Mouse (Mus musculus) forebrain, postnatal 0 days (tissue): Measurements from ENCODE around the gene Ablim2. TPM values are rescaled to one million over a fixed set of nuclear protein-coding genes. Genes with fewer than 3 reads are reported as not detected.

Experiments
- ATAC-seq: fragments of 200-750 bp; cut with Nextera tagmentation; 2 replicates; pipeline ENCODE4 v1.8.0; 2017; ENCODE audit warnings: mild to moderate bottlenecking, moderate library complexity
- DNase-seq: peaks from one replicate; pipeline ENCODE4 v3.0.0-alpha.2; 2015
- H3K27ac ChIP-seq: fragments of 300-500 bp; sonication (generic); 2 replicates; pipeline ENCODE4 v1.5.1; 2014; ENCODE audit warnings: low read depth, mild to moderate bottlenecking, antibody characterized with exemption, low read length, moderate library complexity, mixed read lengths
- H3K27me3 ChIP-seq: fragments of 300-500 bp; sonication (generic); 2 replicates; pipeline ENCODE4 v1.6.1; 2014; ENCODE audit warnings: mild to moderate bottlenecking, low read length, mixed read lengths; ENCODE audit not compliant: insufficient read depth
- H3K36me3 ChIP-seq: fragments of 300-500 bp; sonication (generic); 2 replicates; pipeline ENCODE4 v1.6.1; 2014; ENCODE audit warnings: mild to moderate bottlenecking, moderate library complexity; ENCODE audit not compliant: insufficient read depth
- H3K4me1 ChIP-seq: fragments of 300-500 bp; sonication (generic); 2 replicates; pipeline ENCODE4 v1.6.1; 2014; ENCODE audit warnings: antibody characterized with exemption; ENCODE audit not compliant: insufficient read depth
- H3K4me2 ChIP-seq: fragments of 300-500 bp; sonication (generic); 2 replicates; pipeline ENCODE4 v1.6.1; 2014; ENCODE audit warnings: low read depth, mild to moderate bottlenecking, moderate library complexity
- H3K4me3 ChIP-seq: fragments of 300-500 bp; sonication (generic); 2 replicates; pipeline ENCODE4 v1.5.1; 2014; ENCODE audit warnings: low read depth, low read length, mixed read lengths
- H3K9ac ChIP-seq: fragments of 300-500 bp; sonication (generic); 2 replicates; pipeline ENCODE4 v1.6.1; 2014; ENCODE audit warnings: mild to moderate bottlenecking
- H3K9me3 ChIP-seq: fragments of 300-500 bp; sonication (generic); 2 replicates; pipeline ENCODE4 v1.6.1; 2016; ENCODE audit warnings: low read length
- CTCF ChIP-seq: sonication (generic); IDR thresholded peaks from 2 replicates; pipeline ENCODE4 v1.5.1; 2016; ENCODE audit warnings: antibody characterized with exemption, control low read depth, low read depth
- WGBS: fragments of 180-500 bp; shearing (Covaris S2); extraction: QIAGEN DNeasy Blood & Tissue Kit; methylation state at CpG from one replicate; pipeline ENCODE4 v1.1.7; 2014; 5-methylcytosine and 5-hydroxymethylcytosine counted together
- polyA plus RNA-seq: library from polyadenylated mRNA; unstranded; fragments of >200 nt; fragmentation: Nextera tagmentation; extraction: Ambion mirVana; gene quantifications from 2 replicates; pipeline ENCODE4 v1.2.1, GENCODE M21; 2015
- total RNA-seq: library from RNA; depleted of rRNA; stranded (reverse); fragments of >200 nt; gene quantifications from 2 replicates; pipeline ENCODE4 v1.2.3, GENCODE M21; 2014

The Ablim2 gene
- total and polyA plus RNA-seq, 2 experiments from 2014 or later: 18.2 to 20.6 TPM

- no peak overlapping the region for H3K4me2 ChIP-seq
- TF ChIP-seq CTCF: peak; percentile 93
- peak; percentile 74 for ATAC-seq
- no peak overlapping the region for H3K4me3 ChIP-seq
- H3K4me1 ChIP-seq: no peaks in the 10 kb centered on the region
- H3K27me3 ChIP-seq: no peaks in the 10 kb centered on the region
- 61% methylated on average over 7 of the region's 7 CpGs for WGBS
- no peaks in the 10 kb centered on the region for H3K9me3 ChIP-seq
- H3K36me3 ChIP-seq: no peaks in the 10 kb centered on the region
- no peak overlapping the region for H3K27ac ChIP-seq
- H3K9ac ChIP-seq: no peak overlapping the region
- DNase-seq: peak; percentile 76
Observed at GRCm38 (mm10) chr5:35795481-35796048, 37.9 kb downstream of the Ablim2 start.

GRCm38 (mm10) chr5:35796136-35796535 is 38.5 kb downstream of the Ablim2 start:
- no peak overlapping the region for H3K4me3 ChIP-seq
- 73% methylated on average over 5 of the region's 5 CpGs for WGBS
- H3K4me1 ChIP-seq: no peaks in the 10 kb centered on the region
- no peak overlapping the region for H3K4me2 ChIP-seq
- no peak for DNase-seq
- no peaks in the 10 kb centered on the region for H3K9me3 ChIP-seq
- H3K9ac ChIP-seq: no peak overlapping the region
- no peaks in the 10 kb centered on the region for H3K36me3 ChIP-seq
- H3K27ac ChIP-seq: no peak overlapping the region
- ATAC-seq: no peak
- TF ChIP-seq CTCF: no peak
- no peaks in the 10 kb centered on the region for H3K27me3 ChIP-seq

GRCm38 (mm10) chr5:35799090-35799489 is 41.4 kb downstream of the Ablim2 start:
- no peak for TF ChIP-seq CTCF
- Histone ChIP-seq H3K36me3 (no peaks in the 10 kb centered on the region), H3K27ac (no peak overlapping the region), H3K4me2 (no peak overlapping the region), H3K4me1 (no peaks in the 10 kb centered on the region), H3K9me3 (no peaks in the 10 kb centered on the region), H3K4me3 (no peak overlapping the region), H3K27me3 (no peaks in the 10 kb centered on the region), H3K9ac (no peak overlapping the region)
- DNase-seq: no peak
- ATAC-seq: no peak
- 49% methylated on average over 5 of the region's 5 CpGs for WGBS

- no peaks in the 10 kb centered on the region for H3K4me1 ChIP-seq
- H3K27ac ChIP-seq: no peak overlapping the region
- TF ChIP-seq CTCF: no peak
- no peak overlapping the region for H3K4me2 ChIP-seq
- no peak overlapping the region for H3K4me3 ChIP-seq
- no peaks in the 10 kb centered on the region for H3K27me3 ChIP-seq
- WGBS: 88% methylated on average over 5 of the region's 5 CpGs
- H3K9ac ChIP-seq: no peak overlapping the region
- no peaks in the 10 kb centered on the region for H3K9me3 ChIP-seq
- ATAC-seq: no peak
- no peak for DNase-seq
- no peaks in the 10 kb centered on the region for H3K36me3 ChIP-seq
Observed at GRCm38 (mm10) chr5:35803416-35803815, 45.7 kb downstream of the Ablim2 start.

- Histone ChIP-seq H3K27ac (no peak overlapping the region), H3K27me3 (no peaks in the 10 kb centered on the region), H3K9me3 (no peaks in the 10 kb centered on the region), H3K4me3 (no peak overlapping the region), H3K4me2 (no peak overlapping the region), H3K9ac (no peak overlapping the region), H3K4me1 (no peaks in the 10 kb centered on the region), H3K36me3 (no peaks in the 10 kb centered on the region)
- 93% methylated on average over 4 of the region's 4 CpGs for WGBS
- DNase-seq (no peak), ATAC-seq (no peak)
- no peak for TF ChIP-seq CTCF
Observed at GRCm38 (mm10) chr5:35804685-35805084, 47.0 kb downstream of the Ablim2 start.

- no peak overlapping the region for H3K9ac ChIP-seq
- TF ChIP-seq CTCF: no peak
- no peak overlapping the region for H3K27ac ChIP-seq
- DNase-seq (no peak), ATAC-seq (no peak)
- WGBS: 73% methylated on average over 3 of the region's 3 CpGs
- no peaks in the 10 kb centered on the region for H3K36me3 ChIP-seq
- H3K4me2 ChIP-seq: no peak overlapping the region
- H3K4me3 ChIP-seq: no peak overlapping the region
- H3K27me3 ChIP-seq: no peaks in the 10 kb centered on the region
- no peaks in the 10 kb centered on the region for H3K9me3 ChIP-seq
- H3K4me1 ChIP-seq: no peaks in the 10 kb centered on the region
Observed at GRCm38 (mm10) chr5:35805209-35805608, 47.5 kb downstream of the Ablim2 start.

- Histone ChIP-seq H3K4me2 (no peak overlapping the region), H3K4me3 (no peak overlapping the region), H3K27ac (no peak overlapping the region), H3K4me1 (no peaks in the 10 kb centered on the region), H3K9me3 (no peaks in the 10 kb centered on the region), H3K9ac (no peak overlapping the region), H3K27me3 (no peaks in the 10 kb centered on the region), H3K36me3 (no peaks in the 10 kb centered on the region)
- no peak for DNase-seq
- TF ChIP-seq CTCF: no peak
- ATAC-seq: no peak
- WGBS: 88% methylated on average over 8 of the region's 8 CpGs
Observed at GRCm38 (mm10) chr5:35807018-35807417, 49.3 kb downstream of the Ablim2 start.

- ATAC-seq (peak; percentile 87), DNase-seq (peak; percentile 61)
- WGBS: 58% methylated on average over 3 of the region's 3 CpGs
Observed at GRCm38 (mm10) chr5:35810526-35810925, 52.8 kb downstream of the Ablim2 start.

More at GRCm38 (mm10) chr5:35810526-35810925, 52.8 kb downstream of the Ablim2 start:
- H3K9me3 ChIP-seq: no peaks in the 10 kb centered on the region
- no peak overlapping the region for H3K4me3 ChIP-seq
- no peaks in the 10 kb centered on the region for H3K27me3 ChIP-seq
- no peak overlapping the region for H3K9ac ChIP-seq
- H3K36me3 ChIP-seq: 0 out of 2 replicates have a peak, but pooled peaks cover 3% of the 10 kb centered on the region
- H3K4me1 ChIP-seq: 0 out of 2 replicates have a peak, but pooled peaks cover 3% of the 10 kb centered on the region
- H3K4me2 ChIP-seq: no peak overlapping the region
- 0 out of 2 replicates have a peak overlapping the region, but pooled peaks have one; percentile 21 for H3K27ac ChIP-seq
- TF ChIP-seq CTCF: no peak
